Mouse (Mus musculus) small intestine, adult 2 months (tissue): Measurements from ENCODE around the gene Rxra. TPM values are rescaled to one million over a fixed set of nuclear protein-coding genes. Genes with fewer than 3 reads are reported as not detected.

Source experiments
- H3K27ac ChIP-seq: fragments of 200-500 bp; 2 replicates; pipeline ENCODE4 v1.5.1; 2012; ENCODE audit warnings: low read depth, low read length, control low read depth, inconsistent platforms; ENCODE audit not compliant: insufficient read depth
- H3K27me3 ChIP-seq: fragments of 200-500 bp; 2 replicates; pipeline ENCODE4 v1.6.1; 2012; ENCODE audit warnings: mild to moderate bottlenecking, moderate library complexity, low read length, inconsistent platforms; ENCODE audit not compliant: control insufficient read depth, insufficient read depth
- H3K36me3 ChIP-seq: fragments of 200-500 bp; 2 replicates; pipeline ENCODE4 v1.6.1; 2012; ENCODE audit warnings: mild to moderate bottlenecking, low read length, control low read depth, inconsistent platforms; ENCODE audit not compliant: control insufficient read depth, insufficient read depth
- H3K4me1 ChIP-seq: fragments of 200-500 bp; 2 replicates; pipeline ENCODE4 v1.6.1; 2012; ENCODE audit warnings: low read length, inconsistent platforms, mixed read lengths; ENCODE audit not compliant: control insufficient read depth, insufficient read depth, insufficient read length
- H3K4me3 ChIP-seq: fragments of 200-500 bp; 2 replicates; pipeline ENCODE4 v1.5.1; 2012; ENCODE audit warnings: low read depth, mild to moderate bottlenecking, control low read depth, inconsistent platforms, low read length, moderate library complexity
- CTCF ChIP-seq: fragments of 200-500 bp; IDR thresholded peaks from 2 replicates; pipeline ENCODE4 v1.5.1; 2012; ENCODE audit warnings: low read depth, mild to moderate bottlenecking, control low read depth, inconsistent platforms, low read length, moderate library complexity, mixed read lengths; ENCODE audit not compliant: insufficient replicate concordance, insufficient read length; ENCODE audit errors: extremely low read depth
- POLR2A ChIP-seq: fragments of 200-500 bp; IDR thresholded peaks from 2 replicates; pipeline ENCODE4 v1.6.1; 2012; ENCODE audit warnings: low read depth, mild to moderate bottlenecking, control low read depth, inconsistent platforms, low read length, moderate library complexity
- WGBS: fragments of 180-500 bp; shearing (Covaris S2); methylation state at CpG from one replicate; pipeline ENCODE4 v1.1.7; 2018; 5-methylcytosine and 5-hydroxymethylcytosine counted together
- polyA plus RNA-seq: library from polyadenylated mRNA; depleted of rRNA; stranded (reverse); fragments of >200 nt; gene quantifications from 2 replicates; pipeline ENCODE4 v1.2.3, GENCODE M21; 2012

The Rxra gene
- polyA plus RNA-seq, 1 experiment, result 110 TPM

DNA sequence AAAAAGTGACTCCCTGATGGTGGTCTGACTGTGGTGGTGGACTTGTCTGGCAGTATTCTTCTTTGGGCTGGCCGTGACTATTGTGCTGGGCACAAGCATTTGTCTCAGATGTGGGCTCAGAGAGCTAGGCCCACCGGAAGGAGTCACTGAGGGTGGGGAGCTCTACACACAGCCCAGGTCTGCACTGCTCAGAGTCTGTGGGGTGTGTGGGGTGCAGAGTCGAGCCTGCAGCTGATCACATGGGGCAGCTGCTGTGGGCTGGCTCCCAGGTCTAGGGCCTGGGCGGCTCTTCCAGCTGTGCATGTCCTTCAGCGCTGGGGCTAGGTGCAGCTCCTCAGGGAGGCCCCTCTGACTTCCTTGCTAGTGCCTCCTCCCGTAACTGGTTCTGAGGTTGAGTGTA is 3.8 kb downstream of the Rxra start:
- H3K4me3 ChIP-seq, result peak overlapping the region; percentile 93
- H3K4me1 ChIP-seq, result peaks cover 70% of the 10 kb centered on the region
- H3K36me3 ChIP-seq, result no peaks in the 10 kb centered on the region
- TF ChIP-seq CTCF, result no peak
- no peak for TF ChIP-seq POLR2A
- peak overlapping the region; percentile 54 for H3K27ac ChIP-seq
- 16% methylated on average over 6 of the region's 6 CpGs for WGBS
- no peaks in the 10 kb centered on the region for H3K27me3 ChIP-seq

DNA sequence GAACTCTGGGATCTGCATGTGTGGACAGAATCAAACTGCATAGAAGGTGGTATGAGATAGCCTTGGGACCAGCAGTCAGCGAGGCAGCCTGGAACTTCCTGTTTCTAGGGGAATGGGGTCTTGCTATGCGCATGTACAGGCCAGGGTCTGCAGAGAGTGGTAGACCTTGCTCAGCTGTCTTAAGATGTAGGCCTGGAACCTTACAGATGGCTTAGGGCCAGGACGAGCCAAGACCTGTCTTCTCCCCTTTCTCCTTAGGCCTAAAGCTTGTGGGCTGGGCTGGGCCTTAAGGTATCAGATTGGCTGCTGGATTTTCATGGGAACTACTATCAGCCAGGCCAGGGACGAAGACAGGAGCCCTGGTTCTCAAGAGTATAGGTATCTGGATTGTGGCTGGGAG is 4.4 kb downstream of the Rxra start:
- no peak for TF ChIP-seq CTCF
- no peak for TF ChIP-seq POLR2A
- WGBS, result 67% methylated on average over 4 of the region's 4 CpGs
- Histone ChIP-seq H3K4me1 (peaks cover 69% of the 10 kb centered on the region), H3K27me3 (no peaks in the 10 kb centered on the region), H3K4me3 (no peak overlapping the region), H3K27ac (peak overlapping the region; percentile 54; the same call in 1 of the 2 replicates), H3K36me3 (no peaks in the 10 kb centered on the region)

DNA sequence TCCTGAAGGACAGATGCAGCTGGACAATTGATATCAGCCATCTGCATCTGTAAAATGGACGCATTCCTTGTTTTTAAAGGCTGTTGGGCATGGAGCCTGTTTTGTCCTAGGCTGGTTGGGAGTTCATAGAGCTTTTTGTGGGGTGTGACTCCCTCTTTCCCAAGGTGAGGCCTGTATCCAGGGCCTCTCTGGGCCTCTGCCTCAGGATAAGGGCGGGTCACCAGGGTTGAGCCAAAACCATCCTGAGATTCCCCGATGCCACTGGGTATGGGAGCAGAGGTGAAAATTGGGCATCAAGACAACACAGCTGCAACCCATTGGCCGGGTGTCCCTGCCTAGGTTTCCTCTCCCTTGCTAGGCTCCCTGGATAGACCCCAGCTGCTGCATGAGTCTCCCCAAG is 5.2 kb downstream of the Rxra start:
- WGBS, result 62% methylated on average over 4 of the region's 4 CpGs
- TF ChIP-seq POLR2A (no peak), CTCF (no peak)
- Histone ChIP-seq H3K27me3 (no peaks in the 10 kb centered on the region), H3K4me3 (no peak overlapping the region), H3K27ac (no peak overlapping the region), H3K4me1 (peaks cover 68% of the 10 kb centered on the region), H3K36me3 (no peaks in the 10 kb centered on the region)

DNA sequence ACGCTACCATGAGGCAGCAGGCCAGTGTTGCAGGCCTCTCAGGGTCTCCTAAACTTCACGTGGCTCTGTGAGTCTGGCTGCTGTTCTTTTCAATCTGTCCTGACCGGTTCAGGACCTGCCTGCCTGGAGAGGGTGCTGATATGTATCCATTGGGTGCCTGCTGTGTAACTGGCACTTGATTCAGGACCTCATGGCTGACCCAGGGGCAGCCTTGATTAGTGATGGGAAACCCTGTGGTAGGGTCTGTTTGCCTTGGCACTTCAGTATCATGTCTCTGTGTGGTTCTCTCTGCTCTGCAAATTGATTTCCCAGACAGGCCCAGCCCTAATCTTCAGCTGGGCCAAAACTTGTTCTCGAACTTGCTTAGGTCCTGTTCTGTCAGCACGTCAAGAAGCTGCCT is 5.9 kb downstream of the Rxra start:
- WGBS, result 65% methylated on average over 5 of the region's 5 CpGs
- no peaks in the 10 kb centered on the region for H3K36me3 ChIP-seq
- no peak overlapping the region for H3K27ac ChIP-seq
- H3K4me3 ChIP-seq, result no peak overlapping the region
- H3K27me3 ChIP-seq, result no peaks in the 10 kb centered on the region
- TF ChIP-seq CTCF (no peak), POLR2A (no peak)
- H3K4me1 ChIP-seq, result peaks cover 75% of the 10 kb centered on the region

DNA sequence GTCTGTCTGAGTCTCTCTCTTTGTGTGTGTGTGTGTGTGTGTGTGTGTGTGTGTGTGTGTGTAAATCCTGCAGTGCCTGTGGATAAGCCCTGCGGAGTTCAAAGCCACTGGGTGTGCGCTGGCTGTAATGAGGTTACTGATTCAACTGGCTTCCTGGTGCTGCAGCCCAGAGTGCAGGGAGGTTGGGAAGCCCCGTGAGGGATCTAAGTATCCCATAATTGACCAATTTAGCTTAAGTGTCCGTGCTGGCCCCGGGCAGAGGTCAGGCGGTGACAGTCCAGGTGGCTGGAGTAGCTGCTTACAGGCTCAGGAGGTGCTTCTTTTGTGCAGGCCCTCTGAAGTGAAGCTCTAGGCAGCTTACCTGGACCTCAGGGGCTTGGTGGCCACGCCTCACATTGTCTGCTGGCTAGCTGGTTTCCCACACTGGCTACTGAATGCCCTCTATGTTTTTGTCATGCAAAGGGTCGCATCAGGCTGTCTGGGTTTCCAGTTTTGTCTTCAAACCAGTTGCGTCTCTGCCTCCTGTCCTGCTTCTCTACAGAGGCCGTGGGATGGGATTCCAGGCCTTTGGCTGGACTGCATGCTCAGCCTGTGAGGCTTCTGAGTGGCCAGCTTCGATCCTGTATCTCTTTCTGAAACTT is 7.9 kb downstream of the Rxra start:
- peak overlapping the region; percentile 36; the same call in 1 of the 2 replicates for H3K27ac ChIP-seq
- WGBS, result 40% methylated on average over 11 of the region's 11 CpGs
- H3K36me3 ChIP-seq, result no peaks in the 10 kb centered on the region
- peaks cover 91% of the 10 kb centered on the region for H3K4me1 ChIP-seq
- H3K4me3 ChIP-seq, result no peak overlapping the region
- no peaks in the 10 kb centered on the region for H3K27me3 ChIP-seq
- TF ChIP-seq POLR2A (no peak), CTCF (no peak)

DNA sequence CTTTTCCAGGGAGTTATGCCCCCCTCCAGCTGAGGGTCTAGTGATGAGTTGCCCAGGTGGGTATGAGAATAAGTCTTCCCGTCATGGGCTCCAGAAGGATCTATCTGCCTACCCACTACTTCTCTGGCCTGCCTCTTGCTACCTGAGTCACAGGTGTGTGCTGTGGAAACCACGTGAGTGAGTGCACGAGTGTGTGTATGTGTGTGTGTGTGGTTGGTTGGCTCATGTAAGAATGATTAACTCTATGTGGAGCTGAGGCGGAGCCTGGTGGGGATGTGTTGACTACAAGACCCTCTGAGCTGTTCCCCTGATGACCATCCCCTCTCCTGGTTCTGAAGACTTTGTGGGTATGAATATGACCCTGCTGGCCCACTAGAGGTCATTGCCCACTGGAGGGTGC is 9.7 kb downstream of the Rxra start:
- Histone ChIP-seq H3K4me1 (peaks cover 85% of the 10 kb centered on the region), H3K36me3 (no peaks in the 10 kb centered on the region), H3K4me3 (no peak overlapping the region), H3K27ac (peak overlapping the region; percentile 93), H3K27me3 (no peaks in the 10 kb centered on the region)
- TF ChIP-seq CTCF, result no peak
- no peak for TF ChIP-seq POLR2A
- WGBS, result 51% methylated on average over 4 of the region's 4 CpGs

DNA sequence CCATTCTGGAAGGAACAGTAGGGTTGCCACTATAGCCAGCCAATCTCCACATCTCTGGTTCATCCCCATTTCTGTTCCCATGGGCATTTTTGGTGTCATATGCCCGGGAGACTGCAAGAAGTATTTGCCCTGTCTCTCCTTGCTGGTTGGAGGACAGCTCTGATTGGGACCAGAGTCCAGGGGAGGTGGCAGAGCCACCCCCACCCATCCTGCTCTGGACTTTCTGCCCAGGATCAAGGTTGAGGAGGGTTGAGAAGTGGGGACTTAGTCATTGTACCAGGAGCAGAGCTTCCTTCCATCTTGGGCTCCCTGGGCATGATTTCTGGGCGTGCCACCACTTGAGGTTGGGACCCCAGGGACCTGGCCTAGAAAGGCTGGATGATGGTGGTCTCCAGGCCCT is 10.1 kb downstream of the Rxra start:
- TF ChIP-seq CTCF (no peak), POLR2A (no peak)
- H3K27ac ChIP-seq, result peak overlapping the region; percentile 93
- WGBS, result 37% methylated on average over 2 of the region's 2 CpGs
- H3K4me3 ChIP-seq, result no peak overlapping the region
- H3K36me3 ChIP-seq, result no peaks in the 10 kb centered on the region
- H3K27me3 ChIP-seq, result no peaks in the 10 kb centered on the region
- H3K4me1 ChIP-seq, result peaks cover 81% of the 10 kb centered on the region
